Mouse (Mus musculus): ENCODE data around the gene Bsn. TPM values are rescaled to one million over a fixed set of nuclear protein-coding genes. Genes with fewer than 3 reads are reported as not detected.

Bsn gene
- polyA plus RNA-seq, 1 experiment: 0.56 TPM

DNA sequence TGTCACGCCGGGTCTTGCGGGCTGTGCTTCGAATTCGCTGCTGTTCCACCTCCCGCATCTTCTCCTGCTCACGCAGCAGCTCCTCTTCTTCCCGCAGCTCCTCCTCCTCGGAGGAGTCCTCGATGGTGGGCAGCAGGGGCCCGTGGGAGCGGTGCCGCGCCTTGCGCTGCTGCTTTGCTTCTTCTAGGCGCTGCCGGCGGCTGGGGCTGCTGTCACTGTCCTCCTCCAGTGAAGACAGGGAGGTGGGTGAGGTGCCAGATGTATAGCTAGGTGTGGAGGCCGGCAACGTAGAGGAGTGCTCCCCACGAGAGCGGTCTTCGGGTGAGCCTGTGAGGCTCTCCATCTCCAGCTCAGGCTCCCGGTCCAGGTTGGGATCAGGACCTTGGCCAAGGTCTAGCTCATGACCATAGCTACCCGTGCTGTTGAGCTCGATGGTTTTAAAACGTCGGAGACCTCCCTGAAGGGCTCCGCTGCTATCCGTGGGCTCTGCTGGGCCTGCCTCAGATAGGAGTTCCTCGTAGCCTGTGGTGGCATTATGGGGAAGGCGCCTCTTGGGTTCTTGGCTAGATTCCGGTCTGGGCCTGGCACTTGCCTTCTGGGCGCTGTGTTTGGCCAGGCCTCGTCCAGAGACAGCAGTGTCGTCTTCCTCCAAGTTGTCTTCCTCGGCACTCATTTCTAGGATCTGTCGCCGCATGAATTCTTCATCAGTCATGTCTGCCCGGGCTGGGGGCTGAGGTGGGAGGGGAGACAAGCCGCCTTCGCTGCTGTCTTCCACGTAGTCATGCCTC is 74.7 kb downstream of the Bsn start:
- no peaks in the 10 kb centered on the region for H3K27me3 ChIP-seq (ENCODE audit: control insufficient read depth, insufficient read depth, insufficient read length)
- no peaks in the 10 kb centered on the region for H3K36me3 ChIP-seq (ENCODE audit: control insufficient read depth, insufficient read depth)
- H3K4me3 ChIP-seq: no peak overlapping the region
- H3ac ChIP-seq (ENCODE audit: control insufficient read depth, insufficient read length): no peak overlapping the region
- no peaks in the 10 kb centered on the region for H3K79me2 ChIP-seq (ENCODE audit: control insufficient read depth, insufficient read depth)
- H3K4me2 ChIP-seq (ENCODE audit: low read depth): no peak overlapping the region
- no peak for TF ChIP-seq SRF (IDR thresholded peaks at IDR 0.05; ENCODE audit: control insufficient read depth, insufficient read length, low read depth)
- no peak for TF ChIP-seq CEBPB (IDR thresholded peaks at IDR 0.05; ENCODE audit: insufficient read depth, poor library complexity, severe bottlenecking)
- no peak for TF ChIP-seq POLR2AphosphoS2 (IDR thresholded peaks at IDR 0.05; ENCODE audit: insufficient read length, low read depth)
- no peak for TF ChIP-seq TCF12 (IDR thresholded peaks at IDR 0.05; ENCODE audit: insufficient read depth, poor library complexity, severe bottlenecking)
- no peak for TF ChIP-seq TCF3 (IDR thresholded peaks at IDR 0.05; ENCODE audit: insufficient read length, low read depth)
- no peak for TF ChIP-seq USF1 (IDR thresholded peaks at IDR 0.05; ENCODE audit: low read depth)
- TF ChIP-seq POLR2A (IDR thresholded peaks at IDR 0.05; ENCODE audit: insufficient read length, low read depth): no peak
- TF ChIP-seq MYOG (IDR thresholded peaks at IDR 0.05; ENCODE audit: control insufficient read depth in 1 of 3, insufficient read depth in 1 of 3, insufficient read length in 2 of 3, low read depth in 2 of 3): no peak

DNA sequence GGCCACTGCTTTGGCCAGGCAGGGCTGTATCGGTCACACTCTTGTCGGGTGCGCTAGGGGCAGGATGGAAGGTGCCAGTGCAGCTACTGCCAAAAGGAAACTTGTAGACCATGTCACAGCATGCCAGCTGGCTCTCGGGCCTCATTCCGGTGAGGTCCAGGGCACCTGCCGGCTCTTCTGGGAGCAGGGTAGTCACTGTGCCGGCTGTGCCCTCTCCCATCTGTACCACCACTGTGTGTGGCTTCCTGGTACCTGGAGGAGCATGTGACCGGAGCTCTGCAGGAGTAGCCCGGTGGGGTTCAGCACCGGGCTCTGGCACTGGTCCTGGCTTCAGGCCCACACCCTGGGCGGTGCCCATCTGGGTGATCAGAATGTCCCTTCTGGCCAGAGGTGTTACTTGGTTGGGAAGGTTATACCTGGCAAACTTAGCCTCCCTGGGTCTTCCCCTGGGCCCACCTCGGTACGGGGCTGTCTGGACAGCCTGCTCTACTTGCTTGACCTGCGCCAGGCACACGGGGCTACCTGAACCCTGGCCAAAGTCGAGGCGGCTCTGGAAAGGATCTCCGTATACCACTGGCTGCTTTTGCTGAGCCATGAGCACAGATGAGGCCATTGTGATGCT is 77.4 kb downstream of the Bsn start:
- H3K4me3 ChIP-seq: no peak overlapping the region
- H3ac ChIP-seq (ENCODE audit: control insufficient read depth, insufficient read length): no peak overlapping the region
- no peaks in the 10 kb centered on the region for H3K27me3 ChIP-seq (ENCODE audit: control insufficient read depth, insufficient read depth, insufficient read length)
- no peaks in the 10 kb centered on the region for H3K36me3 ChIP-seq (ENCODE audit: control insufficient read depth, insufficient read depth)
- no peaks in the 10 kb centered on the region for H3K79me2 ChIP-seq (ENCODE audit: control insufficient read depth, insufficient read depth)
- TF ChIP-seq CEBPB (IDR thresholded peaks at IDR 0.05; ENCODE audit: insufficient read depth, poor library complexity, severe bottlenecking) (no peak), SRF (IDR thresholded peaks at IDR 0.05; ENCODE audit: control insufficient read depth, insufficient read length, low read depth) (no peak), USF1 (IDR thresholded peaks at IDR 0.05; ENCODE audit: low read depth) (no peak)
- no peak overlapping the region for H3K4me2 ChIP-seq (ENCODE audit: low read depth)

DNA sequence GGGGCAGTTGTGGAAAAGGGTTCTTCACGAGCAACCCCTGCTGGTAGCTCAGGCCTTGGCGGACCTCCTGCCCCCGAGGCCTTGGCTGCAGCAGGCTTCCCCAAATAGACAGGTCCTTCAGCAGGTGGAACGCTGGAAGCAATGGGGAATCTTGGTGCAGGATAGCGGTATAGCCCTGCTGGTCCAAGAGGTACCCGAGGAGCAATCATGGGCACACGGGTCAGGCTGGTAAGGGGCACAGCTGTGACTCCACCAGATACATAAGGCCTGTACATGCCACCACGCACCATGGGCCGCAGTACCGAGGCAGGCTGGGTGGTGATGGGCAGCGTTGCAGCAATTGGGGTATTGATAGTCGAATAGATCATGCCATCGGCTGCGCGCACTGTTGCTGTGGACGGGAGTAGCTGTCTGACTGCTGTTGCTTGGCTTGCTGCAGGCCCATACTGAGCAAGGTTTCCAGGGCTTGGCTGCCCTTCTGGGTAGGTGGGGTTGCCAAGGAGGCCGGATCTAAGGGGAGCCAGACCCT is 78.5 kb downstream of the Bsn start:
- Histone ChIP-seq H3K79me2 (ENCODE audit: control insufficient read depth, insufficient read depth) (no peaks in the 10 kb centered on the region), H3K4me3 (no peak overlapping the region), H3ac (ENCODE audit: control insufficient read depth, insufficient read length) (no peak overlapping the region), H3K27me3 (ENCODE audit: control insufficient read depth, insufficient read depth, insufficient read length) (no peaks in the 10 kb centered on the region), H3K36me3 (ENCODE audit: control insufficient read depth, insufficient read depth) (no peaks in the 10 kb centered on the region), H3K4me2 (ENCODE audit: low read depth) (no peak overlapping the region)
- TF ChIP-seq MYOG (IDR thresholded peaks at IDR 0.05; ENCODE audit: control insufficient read depth in 1 of 3, insufficient read depth in 1 of 3, insufficient read length in 2 of 3, low read depth in 2 of 3) (no peak), TCF12 (IDR thresholded peaks at IDR 0.05; ENCODE audit: insufficient read depth, poor library complexity, severe bottlenecking) (no peak), SRF (IDR thresholded peaks at IDR 0.05; ENCODE audit: control insufficient read depth, insufficient read length, low read depth) (no peak), REST (IDR thresholded peaks at IDR 0.05; ENCODE audit: insufficient read depth, insufficient read length) (no peak), CEBPB (IDR thresholded peaks at IDR 0.05; ENCODE audit: insufficient read depth, poor library complexity, severe bottlenecking) (no peak), TCF3 (IDR thresholded peaks at IDR 0.05; ENCODE audit: insufficient read length, low read depth) (no peak), MYOD1 (IDR thresholded peaks at IDR 0.05; ENCODE audit: control insufficient read depth in 1 of 3, insufficient read length in 2 of 3, low read depth in 2 of 3) (no peak), MAX (IDR thresholded peaks at IDR 0.05; ENCODE audit: low read depth) (no peak), E2F4 (IDR thresholded peaks at IDR 0.05; ENCODE audit: insufficient read depth) (no peak), USF1 (IDR thresholded peaks at IDR 0.05; ENCODE audit: low read depth) (no peak), POLR2AphosphoS2 (IDR thresholded peaks at IDR 0.05; ENCODE audit: insufficient read length, low read depth) (no peak), POLR2A (IDR thresholded peaks at IDR 0.05; ENCODE audit: insufficient read length, low read depth) (no peak)

DNA sequence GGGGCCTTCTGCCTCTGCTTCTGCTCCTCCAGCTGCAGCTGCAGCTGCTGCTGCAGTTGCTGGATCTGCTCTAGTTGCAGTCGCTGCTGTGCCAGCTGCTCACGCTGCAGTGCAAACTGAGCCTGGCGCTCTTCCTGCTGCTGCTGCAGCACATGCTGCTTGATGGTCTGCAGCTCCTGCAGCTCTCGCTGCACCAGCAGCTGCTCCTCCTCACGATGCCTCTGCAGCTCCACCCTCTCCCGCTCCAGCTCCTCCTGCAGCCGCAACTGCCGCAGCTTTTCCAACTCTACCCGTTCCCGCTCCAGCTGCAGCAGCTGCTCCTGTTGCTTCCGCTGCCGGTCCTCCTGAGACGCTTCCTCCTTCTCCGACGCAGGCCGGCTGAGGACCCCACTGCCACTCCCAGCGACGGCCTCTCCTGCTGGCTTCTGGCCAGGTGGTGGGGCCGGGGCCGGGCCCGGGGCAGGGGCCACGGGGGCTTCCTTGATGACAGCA is 79.0 kb downstream of the Bsn start:
- H3K4me3 ChIP-seq: no peak overlapping the region
- H3K36me3 ChIP-seq (ENCODE audit: control insufficient read depth, insufficient read depth): no peaks in the 10 kb centered on the region
- TF ChIP-seq MAX (IDR thresholded peaks at IDR 0.05; ENCODE audit: low read depth) (no peak), E2F4 (IDR thresholded peaks at IDR 0.05; ENCODE audit: insufficient read depth) (no peak), MYOG (IDR thresholded peaks at IDR 0.05; ENCODE audit: control insufficient read depth in 1 of 3, insufficient read depth in 1 of 3, insufficient read length in 2 of 3, low read depth in 2 of 3) (peak in 1 of 3 experiments; percentile 49), USF1 (IDR thresholded peaks at IDR 0.05; ENCODE audit: low read depth) (no peak), REST (IDR thresholded peaks at IDR 0.05; ENCODE audit: insufficient read depth, insufficient read length) (no peak), MYOD1 (IDR thresholded peaks at IDR 0.05; ENCODE audit: control insufficient read depth in 1 of 3, insufficient read length in 2 of 3, low read depth in 2 of 3) (peak in 2 of 3 experiments; percentile 53 to 83), CEBPB (IDR thresholded peaks at IDR 0.05; ENCODE audit: insufficient read depth, poor library complexity, severe bottlenecking) (no peak), TCF3 (IDR thresholded peaks at IDR 0.05; ENCODE audit: insufficient read length, low read depth) (no peak)
- no peaks in the 10 kb centered on the region for H3K79me2 ChIP-seq (ENCODE audit: control insufficient read depth, insufficient read depth)
- H3ac ChIP-seq (ENCODE audit: control insufficient read depth, insufficient read length): no peak overlapping the region
- no peak overlapping the region for H3K4me2 ChIP-seq (ENCODE audit: low read depth)
- H3K27me3 ChIP-seq (ENCODE audit: control insufficient read depth, insufficient read depth, insufficient read length): no peaks in the 10 kb centered on the region
